Mouse (Mus musculus): ENCODE measurements at regions not wholly inside any gene's neighbourhood (a gene's known extent, or its start where the extent isn't known, plus 50 kb on each side); places are given as distances from the start of the nearest gene placed in this dataset.

DNA sequence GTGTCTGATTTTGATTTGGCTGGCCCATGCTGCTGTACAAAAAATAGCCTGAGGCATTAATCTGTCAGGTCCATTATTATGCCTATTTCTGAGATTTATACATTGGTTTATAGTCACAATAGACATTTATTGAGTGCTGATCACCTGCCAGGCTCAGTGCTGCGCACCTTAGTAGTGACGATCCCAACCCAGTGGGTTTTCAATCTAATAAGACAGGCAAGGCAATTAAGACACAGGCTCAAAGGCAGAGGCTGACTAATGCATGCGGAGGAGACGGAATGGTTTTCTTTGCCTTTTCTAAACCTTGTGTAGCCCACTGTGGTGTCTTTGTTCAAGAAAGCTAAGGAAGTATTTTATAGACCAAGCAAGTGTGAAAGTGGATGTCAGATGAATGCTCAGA is 334.0 kb upstream of the Defb41 start:
- Histone ChIP-seq H3K9ac (replicated peaks; ENCODE audit: low read depth) (no peak overlapping the region), H3K36me3 (ENCODE audit: insufficient read depth, low read length) (no peaks in the 10 kb centered on the region), H3K4me1 (ENCODE audit: insufficient read depth, low read depth, low read length) (no peaks in the 10 kb centered on the region), H3K9me3 (ENCODE audit: low read length) (no peaks in the 10 kb centered on the region), H3K27me3 (replicated peaks; ENCODE audit: insufficient read depth, low read length) (no peaks in the 10 kb centered on the region), H3K4me2 (replicated peaks; ENCODE audit: low read depth, low read length) (no peak overlapping the region), H3K27ac (ENCODE audit: low read length) (no peak overlapping the region), H3K4me3 (ENCODE audit: low read depth, low read length) (no peak overlapping the region)
- DNase-seq (ENCODE audit: low spot score) (no peak), ATAC-seq (no peak)
- 91% methylated on average over 4 of the region's 4 CpGs for WGBS
- TF ChIP-seq EP300 (IDR thresholded peaks at IDR 0.05), result no peak
- TF ChIP-seq CTCF (IDR thresholded peaks at IDR 0.05), result no peak

- WGBS, result 65% methylated on average over 6 of the region's 6 CpGs
Measured at GRCm38 (mm10) chr1:18583358-18584128, 318.6 kb upstream of the Defb41 start.

GRCm38 (mm10) chr1:18578625-18579024 is 313.7 kb upstream of the Defb41 start:
- Histone ChIP-seq H3K4me1 (ENCODE audit: insufficient read depth, low read depth, low read length) (no peaks in the 10 kb centered on the region), H3K4me2 (replicated peaks; ENCODE audit: low read depth, low read length) (no peak overlapping the region), H3K9me3 (ENCODE audit: low read length) (no peaks in the 10 kb centered on the region), H3K4me3 (ENCODE audit: low read depth, low read length) (no peak overlapping the region), H3K27ac (ENCODE audit: low read length) (no peak overlapping the region), H3K9ac (replicated peaks; ENCODE audit: low read depth) (no peak overlapping the region), H3K27me3 (replicated peaks; ENCODE audit: insufficient read depth, low read length) (no peaks in the 10 kb centered on the region), H3K36me3 (ENCODE audit: insufficient read depth, low read length) (no peaks in the 10 kb centered on the region)
- DNase-seq (ENCODE audit: low spot score), result no peak
- WGBS, result 91% methylated on average over 2 of the region's 2 CpGs
- TF ChIP-seq CTCF (IDR thresholded peaks at IDR 0.05) (no peak), EP300 (IDR thresholded peaks at IDR 0.05) (no peak)
- ATAC-seq, result no peak

More at GRCm38 (mm10) chr1:18583358-18584128, 318.6 kb upstream of the Defb41 start:
- Histone ChIP-seq H3K27ac (ENCODE audit: low read length) (no peak overlapping the region), H3K9ac (replicated peaks; ENCODE audit: low read depth) (no peak overlapping the region), H3K36me3 (ENCODE audit: insufficient read depth, low read length) (no peaks in the 10 kb centered on the region), H3K4me1 (ENCODE audit: insufficient read depth, low read depth, low read length) (no peaks in the 10 kb centered on the region), H3K4me3 (ENCODE audit: low read depth, low read length) (no peak overlapping the region), H3K4me2 (replicated peaks; ENCODE audit: low read depth, low read length) (no peak overlapping the region), H3K9me3 (ENCODE audit: low read length) (no peaks in the 10 kb centered on the region), H3K27me3 (replicated peaks; ENCODE audit: insufficient read depth, low read length) (no peaks in the 10 kb centered on the region)
- DNase-seq (ENCODE audit: low spot score) (no peak), ATAC-seq (no peak)
- TF ChIP-seq EP300 (IDR thresholded peaks at IDR 0.05) (no peak), CTCF (IDR thresholded peaks at IDR 0.05) (no peak)

GRCm38 (mm10) chr1:18567086-18567485 is 302.1 kb upstream of the Defb41 start:
- H3K4me2 ChIP-seq (replicated peaks; ENCODE audit: low read depth, low read length), result no peak overlapping the region
- ATAC-seq (no peak), DNase-seq (ENCODE audit: low spot score) (no peak)
- TF ChIP-seq CTCF (IDR thresholded peaks at IDR 0.05) (no peak), EP300 (IDR thresholded peaks at IDR 0.05) (no peak)
- H3K27ac ChIP-seq (ENCODE audit: low read length), result no peak overlapping the region
- 60% methylated on average over 2 of the region's 2 CpGs for WGBS
- H3K36me3 ChIP-seq (ENCODE audit: insufficient read depth, low read length), result no peaks in the 10 kb centered on the region
- no peak overlapping the region for H3K4me3 ChIP-seq (ENCODE audit: low read depth, low read length)
- H3K9ac ChIP-seq (replicated peaks; ENCODE audit: low read depth), result no peak overlapping the region
- H3K9me3 ChIP-seq (ENCODE audit: low read length), result no peaks in the 10 kb centered on the region
- no peaks in the 10 kb centered on the region for H3K4me1 ChIP-seq (ENCODE audit: insufficient read depth, low read depth, low read length)
- no peaks in the 10 kb centered on the region for H3K27me3 ChIP-seq (replicated peaks; ENCODE audit: insufficient read depth, low read length)

GRCm38 (mm10) chr1:18551211-18551610 is 286.3 kb upstream of the Defb41 start:
- Histone ChIP-seq H3K4me3 (ENCODE audit: low read depth, low read length) (no peak overlapping the region), H3K4me2 (replicated peaks; ENCODE audit: low read depth, low read length) (no peak overlapping the region), H3K9ac (replicated peaks; ENCODE audit: low read depth) (no peak overlapping the region), H3K36me3 (ENCODE audit: insufficient read depth, low read length) (no peaks in the 10 kb centered on the region), H3K27ac (ENCODE audit: low read length) (no peak overlapping the region), H3K9me3 (ENCODE audit: low read length) (no peaks in the 10 kb centered on the region), H3K4me1 (ENCODE audit: insufficient read depth, low read depth, low read length) (no peaks in the 10 kb centered on the region), H3K27me3 (replicated peaks; ENCODE audit: insufficient read depth, low read length) (no peaks in the 10 kb centered on the region)
- 67% methylated on average over 2 of the region's 2 CpGs for WGBS
- no peak for TF ChIP-seq CTCF (IDR thresholded peaks at IDR 0.05)
- TF ChIP-seq EP300 (IDR thresholded peaks at IDR 0.05), result no peak
- ATAC-seq, result no peak
- no peak for DNase-seq (ENCODE audit: low spot score)

DNA sequence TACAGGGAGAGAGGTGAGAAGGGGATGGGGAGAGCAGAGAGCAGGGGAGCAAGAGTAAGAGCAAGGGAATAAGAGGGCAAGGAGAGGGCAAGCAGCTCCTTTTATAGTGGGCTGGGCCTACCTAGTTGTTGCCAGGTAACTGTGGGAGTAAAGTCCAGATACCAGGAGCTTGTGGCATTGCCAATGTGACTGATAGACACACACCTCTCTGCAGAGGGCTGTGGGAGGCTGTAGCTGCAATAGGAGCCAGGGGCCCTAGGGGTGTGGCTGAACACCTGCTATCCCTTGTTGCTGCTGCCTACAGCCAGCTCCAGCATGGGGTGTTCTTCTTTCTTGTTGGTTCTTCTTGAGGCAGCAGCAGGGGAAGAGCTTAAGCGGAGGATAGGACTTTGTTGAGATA is 266.8 kb upstream of the Defb41 start:
- DNase-seq (ENCODE audit: low spot score) (no peak), ATAC-seq (no peak)
- no peak overlapping the region for H3K9ac ChIP-seq (replicated peaks; ENCODE audit: low read depth)
- no peak overlapping the region for H3K4me2 ChIP-seq (replicated peaks; ENCODE audit: low read depth, low read length)
- 83% methylated on average over 1 of the region's 1 CpGs for WGBS
- TF ChIP-seq EP300 (IDR thresholded peaks at IDR 0.05), result no peak
- no peak for TF ChIP-seq CTCF (IDR thresholded peaks at IDR 0.05)
- no peaks in the 10 kb centered on the region for H3K36me3 ChIP-seq (ENCODE audit: insufficient read depth, low read length)
- H3K9me3 ChIP-seq (ENCODE audit: low read length), result no peaks in the 10 kb centered on the region
- H3K4me1 ChIP-seq (ENCODE audit: insufficient read depth, low read depth, low read length), result no peaks in the 10 kb centered on the region
- no peak overlapping the region for H3K4me3 ChIP-seq (ENCODE audit: low read depth, low read length)
- H3K27ac ChIP-seq (ENCODE audit: low read length), result no peak overlapping the region
- H3K27me3 ChIP-seq (replicated peaks; ENCODE audit: insufficient read depth, low read length), result no peaks in the 10 kb centered on the region

All from lung, postnatal 0 days (tissue).